Mouse (Mus musculus): ENCODE data around the gene Klhl30. TPM values are rescaled to one million over a fixed set of nuclear protein-coding genes. Genes with fewer than 3 reads are reported as not detected.

The Klhl30 gene
- polyA plus RNA-seq, 1 experiment from 2014 or later, result 0.55 TPM

Other genes with a start within 250 kb of the Klhl30 start
- gene Rbm44, start 205.9 kb upstream of the Klhl30 start, polyA plus RNA-seq (2014; fragmentation: Nextera tagmentation; extraction: Ambion mirVana), result 0.43 and 0.74 TPM in 2 replicates
- gene Ramp1, start 171.2 kb upstream of the Klhl30 start, polyA plus RNA-seq (2014; fragmentation: Nextera tagmentation; extraction: Ambion mirVana), result 0.21 and 0.41 TPM in 2 replicates
- 93.2 and 96.4 TPM in 2 replicates for gene Ube2f, start 100.7 kb upstream of the Klhl30 start, polyA plus RNA-seq (2014; fragmentation: Nextera tagmentation; extraction: Ambion mirVana)
- 10.9 and 11.7 TPM in 2 replicates for gene Scly, start 52.7 kb upstream of the Klhl30 start, polyA plus RNA-seq (2014; fragmentation: Nextera tagmentation; extraction: Ambion mirVana)
- 0.06 and 0.14 TPM in 2 replicates for gene Espnl, start 28.9 kb upstream of the Klhl30 start, polyA plus RNA-seq (2014; fragmentation: Nextera tagmentation; extraction: Ambion mirVana)
- 1.3 and 2.0 TPM in 2 replicates for gene Erfe, start 15.4 kb downstream of the Klhl30 start, polyA plus RNA-seq (2014; fragmentation: Nextera tagmentation; extraction: Ambion mirVana)
- gene Ilkap, start 47.8 kb downstream of the Klhl30 start, polyA plus RNA-seq (2014; fragmentation: Nextera tagmentation; extraction: Ambion mirVana), result 178 and 193 TPM in 2 replicates
- 112 and 126 TPM in 2 replicates for gene Hes6, start 63.0 kb downstream of the Klhl30 start, polyA plus RNA-seq (2014; fragmentation: Nextera tagmentation; extraction: Ambion mirVana)
- gene Per2, start 108.3 kb downstream of the Klhl30 start, polyA plus RNA-seq (2014; fragmentation: Nextera tagmentation; extraction: Ambion mirVana), result 0.97 and 1.2 TPM in 2 replicates
- gene Traf3ip1, start 143.6 kb downstream of the Klhl30 start, polyA plus RNA-seq (2014; fragmentation: Nextera tagmentation; extraction: Ambion mirVana), result 7.2 and 8.4 TPM in 2 replicates
- gene Asb1, start 189.5 kb downstream of the Klhl30 start, polyA plus RNA-seq (2014; fragmentation: Nextera tagmentation; extraction: Ambion mirVana), result 6.8 and 7.3 TPM in 2 replicates

All from embryonic facial prominence, embryonic 11.5 days (tissue).